Mouse (Mus musculus) adrenal gland (tissue): ENCODE measurements around the gene Mipol1.

Experiments
- intact Hi-C: fragments of 180-260 bp; cut with DNase I; formaldehyde crosslinking; loops from one replicate; pipeline ENCODE4 v1.15.1; 2025

The Mipol1 gene

GRCm38 (mm10) chr12:57545371-57546241 lies 315.4 kb downstream of the Mipol1 start:
- intact Hi-C loops: no loop called here
